Mouse (Mus musculus): ENCODE results near the gene Sema5a. TPM values are rescaled to one million over a fixed set of nuclear protein-coding genes. Genes with fewer than 3 reads are reported as not detected.

Gene Sema5a
- polyA plus RNA-seq, 1 experiment from 2014 or later = 0.48 TPM

- WGBS (ENCODE audit: insufficient replicate concordance) = 66% methylated on average over 10 of the region's 10 CpGs
- ATAC-seq (ENCODE audit: low read depth) = no peak
These were observed 85.2 kb downstream of the Sema5a start for GRCm38 (mm10) chr15:32329670-32330330.

GRCm38 (mm10) chr15:32330427-32330826, 85.8 kb downstream of the Sema5a start:
- H3K9me3 ChIP-seq (replicated peaks; ENCODE audit: control insufficient read depth, low read length) = no peaks in the 10 kb centered on the region
- H3K27ac ChIP-seq (ENCODE audit: low read length) = no peak overlapping the region
- no peak for ATAC-seq (ENCODE audit: low read depth)
- H3K36me3 ChIP-seq (ENCODE audit: control insufficient read depth, insufficient read depth) = no peaks in the 10 kb centered on the region
- H3K4me1 ChIP-seq (ENCODE audit: control insufficient read depth, low read depth, low read length) = no peaks in the 10 kb centered on the region
- 71% methylated on average over 8 of the region's 8 CpGs for WGBS (ENCODE audit: insufficient replicate concordance)
- no peak overlapping the region for H3K9ac ChIP-seq (ENCODE audit: low read depth, low read length)
- H3K4me3 ChIP-seq (ENCODE audit: low read depth, low read length) = no peak overlapping the region
- H3K4me2 ChIP-seq (ENCODE audit: low read depth, low read length) = no peak overlapping the region
- no peaks in the 10 kb centered on the region for H3K27me3 ChIP-seq (ENCODE audit: control insufficient read depth, insufficient read depth, low read depth, low read length)

More at GRCm38 (mm10) chr15:32329670-32330330, 85.2 kb downstream of the Sema5a start:
- H3K4me1 ChIP-seq (ENCODE audit: control insufficient read depth, low read depth, low read length) = no peaks in the 10 kb centered on the region
- no peaks in the 10 kb centered on the region for H3K36me3 ChIP-seq (ENCODE audit: control insufficient read depth, insufficient read depth)
- no peak overlapping the region for H3K27ac ChIP-seq (ENCODE audit: low read length)
- no peak overlapping the region for H3K9ac ChIP-seq (ENCODE audit: low read depth, low read length)
- H3K4me3 ChIP-seq (ENCODE audit: low read depth, low read length) = no peak overlapping the region
- no peaks in the 10 kb centered on the region for H3K27me3 ChIP-seq (ENCODE audit: control insufficient read depth, insufficient read depth, low read depth, low read length)
- no peak overlapping the region for H3K4me2 ChIP-seq (ENCODE audit: low read depth, low read length)
- no peaks in the 10 kb centered on the region for H3K9me3 ChIP-seq (replicated peaks; ENCODE audit: control insufficient read depth, low read length)

- Histone ChIP-seq H3K9ac (ENCODE audit: low read depth, low read length) (no peak overlapping the region), H3K4me1 (ENCODE audit: control insufficient read depth, low read depth, low read length) (no peaks in the 10 kb centered on the region), H3K9me3 (replicated peaks; ENCODE audit: control insufficient read depth, low read length) (no peaks in the 10 kb centered on the region), H3K4me3 (ENCODE audit: low read depth, low read length) (no peak overlapping the region), H3K36me3 (ENCODE audit: control insufficient read depth, insufficient read depth) (no peaks in the 10 kb centered on the region), H3K4me2 (ENCODE audit: low read depth, low read length) (no peak overlapping the region), H3K27ac (ENCODE audit: low read length) (no peak overlapping the region), H3K27me3 (ENCODE audit: control insufficient read depth, insufficient read depth, low read depth, low read length) (no peaks in the 10 kb centered on the region)
- 54% methylated on average over 2 of the region's 2 CpGs for WGBS (ENCODE audit: insufficient replicate concordance)
- ATAC-seq (ENCODE audit: low read depth) = no peak
These were observed 86.4 kb downstream of the Sema5a start for GRCm38 (mm10) chr15:32331037-32331436.

GRCm38 (mm10) chr15:32333456-32333855, 88.8 kb downstream of the Sema5a start:
- H3K27ac ChIP-seq (ENCODE audit: low read length) = no peak overlapping the region
- no peaks in the 10 kb centered on the region for H3K9me3 ChIP-seq (replicated peaks; ENCODE audit: control insufficient read depth, low read length)
- no peak for ATAC-seq (ENCODE audit: low read depth)
- H3K36me3 ChIP-seq (ENCODE audit: control insufficient read depth, insufficient read depth) = no peaks in the 10 kb centered on the region
- H3K4me1 ChIP-seq (ENCODE audit: control insufficient read depth, low read depth, low read length) = no peaks in the 10 kb centered on the region
- WGBS (ENCODE audit: insufficient replicate concordance) = 46% methylated on average over 2 of the region's 2 CpGs
- no peak overlapping the region for H3K4me2 ChIP-seq (ENCODE audit: low read depth, low read length)
- H3K27me3 ChIP-seq (ENCODE audit: control insufficient read depth, insufficient read depth, low read depth, low read length) = no peaks in the 10 kb centered on the region
- no peak overlapping the region for H3K9ac ChIP-seq (ENCODE audit: low read depth, low read length)
- no peak overlapping the region for H3K4me3 ChIP-seq (ENCODE audit: low read depth, low read length)

GRCm38 (mm10) chr15:32337810-32338209, 93.2 kb downstream of the Sema5a start:
- H3K27me3 ChIP-seq (ENCODE audit: control insufficient read depth, insufficient read depth, low read depth, low read length) = no peaks in the 10 kb centered on the region
- no peak for ATAC-seq (ENCODE audit: low read depth)
- WGBS (ENCODE audit: insufficient replicate concordance) = 59% methylated on average over 3 of the region's 3 CpGs

GRCm38 (mm10) chr15:32338721-32339290, 94.2 kb downstream of the Sema5a start:
- 39% methylated on average over 3 of the region's 3 CpGs for WGBS (ENCODE audit: insufficient replicate concordance)
- Histone ChIP-seq H3K4me3 (ENCODE audit: low read depth, low read length) (no peak overlapping the region), H3K9me3 (replicated peaks; ENCODE audit: control insufficient read depth, low read length) (no peaks in the 10 kb centered on the region), H3K9ac (ENCODE audit: low read depth, low read length) (no peak overlapping the region), H3K27ac (ENCODE audit: low read length) (no peak overlapping the region), H3K4me1 (ENCODE audit: control insufficient read depth, low read depth, low read length) (no peaks in the 10 kb centered on the region), H3K36me3 (ENCODE audit: control insufficient read depth, insufficient read depth) (no peaks in the 10 kb centered on the region), H3K27me3 (ENCODE audit: control insufficient read depth, insufficient read depth, low read depth, low read length) (no peaks in the 10 kb centered on the region), H3K4me2 (ENCODE audit: low read depth, low read length) (no peak overlapping the region)
- no peak for ATAC-seq (ENCODE audit: low read depth)

More at GRCm38 (mm10) chr15:32337810-32338209, 93.2 kb downstream of the Sema5a start:
- H3K9ac ChIP-seq (ENCODE audit: low read depth, low read length) = no peak overlapping the region
- H3K27ac ChIP-seq (ENCODE audit: low read length) = no peak overlapping the region
- no peak overlapping the region for H3K4me3 ChIP-seq (ENCODE audit: low read depth, low read length)
- H3K4me2 ChIP-seq (ENCODE audit: low read depth, low read length) = no peak overlapping the region
- H3K4me1 ChIP-seq (ENCODE audit: control insufficient read depth, low read depth, low read length) = no peaks in the 10 kb centered on the region
- H3K9me3 ChIP-seq (replicated peaks; ENCODE audit: control insufficient read depth, low read length) = no peaks in the 10 kb centered on the region
- no peaks in the 10 kb centered on the region for H3K36me3 ChIP-seq (ENCODE audit: control insufficient read depth, insufficient read depth)

- Histone ChIP-seq H3K36me3 (ENCODE audit: control insufficient read depth, insufficient read depth) (no peaks in the 10 kb centered on the region), H3K4me1 (ENCODE audit: control insufficient read depth, low read depth, low read length) (no peaks in the 10 kb centered on the region), H3K27me3 (ENCODE audit: control insufficient read depth, insufficient read depth, low read depth, low read length) (no peaks in the 10 kb centered on the region), H3K27ac (ENCODE audit: low read length) (no peak overlapping the region), H3K9me3 (replicated peaks; ENCODE audit: control insufficient read depth, low read length) (no peaks in the 10 kb centered on the region), H3K9ac (ENCODE audit: low read depth, low read length) (no peak overlapping the region), H3K4me2 (ENCODE audit: low read depth, low read length) (no peak overlapping the region), H3K4me3 (ENCODE audit: low read depth, low read length) (no peak overlapping the region)
- no peak for ATAC-seq (ENCODE audit: low read depth)
- 55% methylated on average over 5 of the region's 5 CpGs for WGBS (ENCODE audit: insufficient replicate concordance)
These were observed 94.8 kb downstream of the Sema5a start for GRCm38 (mm10) chr15:32339426-32339825.

- no peak for ATAC-seq (ENCODE audit: low read depth)
- no peak overlapping the region for H3K4me2 ChIP-seq (ENCODE audit: low read depth, low read length)
- H3K9me3 ChIP-seq (replicated peaks; ENCODE audit: control insufficient read depth, low read length) = no peaks in the 10 kb centered on the region
- H3K4me1 ChIP-seq (ENCODE audit: control insufficient read depth, low read depth, low read length) = no peaks in the 10 kb centered on the region
- no peaks in the 10 kb centered on the region for H3K36me3 ChIP-seq (ENCODE audit: control insufficient read depth, insufficient read depth)
- H3K27me3 ChIP-seq (ENCODE audit: control insufficient read depth, insufficient read depth, low read depth, low read length) = no peaks in the 10 kb centered on the region
- no peak overlapping the region for H3K9ac ChIP-seq (ENCODE audit: low read depth, low read length)
- no peak overlapping the region for H3K4me3 ChIP-seq (ENCODE audit: low read depth, low read length)
- H3K27ac ChIP-seq (ENCODE audit: low read length) = no peak overlapping the region
- WGBS (ENCODE audit: insufficient replicate concordance) = 71% methylated on average over 2 of the region's 2 CpGs
These were observed 96.8 kb downstream of the Sema5a start for GRCm38 (mm10) chr15:32341423-32341822.

GRCm38 (mm10) chr15:32343544-32343943, 98.9 kb downstream of the Sema5a start:
- Histone ChIP-seq H3K36me3 (ENCODE audit: control insufficient read depth, insufficient read depth) (no peaks in the 10 kb centered on the region), H3K27ac (ENCODE audit: low read length) (no peak overlapping the region), H3K4me2 (ENCODE audit: low read depth, low read length) (no peak overlapping the region), H3K9ac (ENCODE audit: low read depth, low read length) (no peak overlapping the region), H3K27me3 (ENCODE audit: control insufficient read depth, insufficient read depth, low read depth, low read length) (no peaks in the 10 kb centered on the region), H3K4me3 (ENCODE audit: low read depth, low read length) (no peak overlapping the region), H3K9me3 (replicated peaks; ENCODE audit: control insufficient read depth, low read length) (no peaks in the 10 kb centered on the region), H3K4me1 (ENCODE audit: control insufficient read depth, low read depth, low read length) (no peaks in the 10 kb centered on the region)
- no peak for ATAC-seq (ENCODE audit: low read depth)
- 18% methylated on average over 5 of the region's 5 CpGs for WGBS (ENCODE audit: insufficient replicate concordance)

Data from liver, embryonic 16.5 days (tissue).